Mouse (Mus musculus): ENCODE results near the gene Kti12. TPM values are rescaled to one million over a fixed set of nuclear protein-coding genes. Genes with fewer than 3 reads are reported as not detected.

Gene Kti12
- polyA plus RNA-seq, 1 experiment = 12.1 TPM

GRCm38 (mm10) chr4:108843336-108843735, 4.2 kb upstream of the Kti12 start:
- H3K27ac ChIP-seq (ENCODE audit: control insufficient read depth, insufficient read depth, low read depth, low read length, poor library complexity) = no peak overlapping the region
- H3K4me1 ChIP-seq (ENCODE audit: control insufficient read depth, insufficient read depth, low read length) = no peaks in the 10 kb centered on the region
- no peak overlapping the region for H3K4me3 ChIP-seq (replicated peaks; ENCODE audit: control insufficient read depth, low read depth, low read length)
- TF ChIP-seq CTCF (IDR thresholded peaks at IDR 0.05; ENCODE audit: control insufficient read depth, insufficient read depth, low read length) (no peak), POLR2A (IDR thresholded peaks at IDR 0.05; ENCODE audit: borderline replicate concordance, control insufficient read depth, low read depth, low read length) (no peak)

GRCm38 (mm10) chr4:108845824-108846569, 1.6 kb upstream of the Kti12 start:
- no peak overlapping the region for H3K27ac ChIP-seq (ENCODE audit: control insufficient read depth, insufficient read depth, low read depth, low read length, poor library complexity)
- no peak overlapping the region for H3K4me3 ChIP-seq (replicated peaks; ENCODE audit: control insufficient read depth, low read depth, low read length)
- WGBS = 87% methylated on average over 5 of the region's 5 CpGs
- H3K4me1 ChIP-seq (ENCODE audit: control insufficient read depth, insufficient read depth, low read length) = no peaks in the 10 kb centered on the region
- TF ChIP-seq POLR2A (IDR thresholded peaks at IDR 0.05; ENCODE audit: borderline replicate concordance, control insufficient read depth, low read depth, low read length) = no peak

GRCm38 (mm10) chr4:108848505-108848848, 892 bp downstream of the Kti12 start, which contains the start of gene A730015C16Rik:
TSS of gene A730015C16Rik (minus strand) at chr4:108848619.
- Histone ChIP-seq H3K4me1 (ENCODE audit: control insufficient read depth, insufficient read depth, low read length) (no peaks in the 10 kb centered on the region), H3K4me3 (replicated peaks; ENCODE audit: control insufficient read depth, low read depth, low read length) (peak within 1 kb of the TSS; percentile 100), H3K27ac (ENCODE audit: control insufficient read depth, insufficient read depth, low read depth, low read length, poor library complexity) (peak within 1 kb of the TSS; percentile 92)
- TF ChIP-seq CTCF (IDR thresholded peaks at IDR 0.05; ENCODE audit: control insufficient read depth, insufficient read depth, low read length) (no peak), POLR2A (IDR thresholded peaks at IDR 0.05; ENCODE audit: borderline replicate concordance, control insufficient read depth, low read depth, low read length) (no peak)
- 3% methylated on average over 20 of the region's 20 CpGs for WGBS

GRCm38 (mm10) chr4:108866806-108867205, 19.2 kb downstream of the Kti12 start:
- 69% methylated on average over 7 of the region's 7 CpGs for WGBS
- H3K4me1 ChIP-seq (ENCODE audit: control insufficient read depth, insufficient read depth, low read length) = no peaks in the 10 kb centered on the region; the same call in 1 of the 2 replicates
- TF ChIP-seq POLR2A (IDR thresholded peaks at IDR 0.05; ENCODE audit: borderline replicate concordance, control insufficient read depth, low read depth, low read length) (no peak), CTCF (IDR thresholded peaks at IDR 0.05; ENCODE audit: control insufficient read depth, insufficient read depth, low read length) (no peak)
- no peak overlapping the region for H3K4me3 ChIP-seq (replicated peaks; ENCODE audit: control insufficient read depth, low read depth, low read length)
- no peak overlapping the region for H3K27ac ChIP-seq (ENCODE audit: control insufficient read depth, insufficient read depth, low read depth, low read length, poor library complexity)

DNA sequence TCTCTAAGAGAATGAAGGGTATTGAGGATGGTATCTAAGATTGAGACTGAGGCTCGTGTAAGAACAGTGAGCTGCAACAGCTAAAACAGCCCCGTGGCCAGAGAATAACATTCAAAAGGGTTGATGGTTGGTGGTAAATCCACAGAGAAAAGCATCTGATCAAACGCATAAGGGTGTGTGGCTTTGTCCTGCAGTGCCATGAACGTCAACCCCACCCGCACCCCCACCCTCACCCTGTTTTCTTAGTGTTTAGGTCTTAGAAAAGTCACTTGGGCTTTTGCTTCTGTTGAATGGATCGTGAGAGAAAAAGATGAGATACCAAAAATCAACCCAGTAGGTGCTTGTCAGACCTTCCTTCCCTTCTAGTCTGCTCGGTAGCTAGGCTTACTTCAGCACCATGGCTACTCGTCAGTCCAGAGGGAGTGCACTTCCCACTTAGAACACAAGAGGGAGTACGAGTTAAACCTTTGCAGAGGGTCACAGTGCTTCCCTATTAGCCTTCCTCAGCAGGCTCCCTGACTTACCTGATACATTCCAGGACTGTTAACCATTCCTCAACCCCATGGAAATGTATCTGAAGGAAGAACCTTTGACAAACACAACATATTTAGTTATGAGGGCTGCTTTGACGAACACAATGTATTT, 22.3 kb downstream of the Kti12 start:
- no peak overlapping the region for H3K27ac ChIP-seq (ENCODE audit: control insufficient read depth, insufficient read depth, low read depth, low read length, poor library complexity)
- no peak overlapping the region for H3K4me3 ChIP-seq (replicated peaks; ENCODE audit: control insufficient read depth, low read depth, low read length)
- 38% methylated on average over 10 of the region's 10 CpGs for WGBS
- TF ChIP-seq POLR2A (IDR thresholded peaks at IDR 0.05; ENCODE audit: borderline replicate concordance, control insufficient read depth, low read depth, low read length) = no peak
- peak; percentile 73 for TF ChIP-seq CTCF (IDR thresholded peaks at IDR 0.05; ENCODE audit: control insufficient read depth, insufficient read depth, low read length)
- H3K4me1 ChIP-seq (ENCODE audit: control insufficient read depth, insufficient read depth, low read length) = no peaks in the 10 kb centered on the region

GRCm38 (mm10) chr4:108873746-108874145, 26.2 kb downstream of the Kti12 start:
- TF ChIP-seq POLR2A (IDR thresholded peaks at IDR 0.05; ENCODE audit: borderline replicate concordance, control insufficient read depth, low read depth, low read length) (no peak), CTCF (IDR thresholded peaks at IDR 0.05; ENCODE audit: control insufficient read depth, insufficient read depth, low read length) (no peak)
- H3K4me1 ChIP-seq (ENCODE audit: control insufficient read depth, insufficient read depth, low read length) = no peaks in the 10 kb centered on the region
- no peak overlapping the region for H3K27ac ChIP-seq (ENCODE audit: control insufficient read depth, insufficient read depth, low read depth, low read length, poor library complexity)
- 93% methylated on average over 5 of the region's 5 CpGs for WGBS
- H3K4me3 ChIP-seq (replicated peaks; ENCODE audit: control insufficient read depth, low read depth, low read length) = no peak overlapping the region

- Histone ChIP-seq H3K4me1 (ENCODE audit: control insufficient read depth, insufficient read depth, low read length) (no peaks in the 10 kb centered on the region; the same call in none of the 2 replicates), H3K4me3 (replicated peaks; ENCODE audit: control insufficient read depth, low read depth, low read length) (no peak overlapping the region), H3K27ac (ENCODE audit: control insufficient read depth, insufficient read depth, low read depth, low read length, poor library complexity) (no peak overlapping the region)
- TF ChIP-seq POLR2A (IDR thresholded peaks at IDR 0.05; ENCODE audit: borderline replicate concordance, control insufficient read depth, low read depth, low read length) (no peak), CTCF (IDR thresholded peaks at IDR 0.05; ENCODE audit: control insufficient read depth, insufficient read depth, low read length) (no peak)
- 81% methylated on average over 6 of the region's 6 CpGs for WGBS
These were observed 30.3 kb downstream of the Kti12 start for GRCm38 (mm10) chr4:108877901-108878300.

- no peaks in the 10 kb centered on the region; the same call in none of the 2 replicates for H3K4me1 ChIP-seq (ENCODE audit: control insufficient read depth, insufficient read depth, low read length)
- no peak within 1 kb of the TSS; the same call in 1 of the 2 replicates for H3K27ac ChIP-seq (ENCODE audit: control insufficient read depth, insufficient read depth, low read depth, low read length, poor library complexity)
- peak within 1 kb of the TSS; percentile 18 for H3K4me3 ChIP-seq (replicated peaks; ENCODE audit: control insufficient read depth, low read depth, low read length)
- TF ChIP-seq POLR2A (IDR thresholded peaks at IDR 0.05; ENCODE audit: borderline replicate concordance, control insufficient read depth, low read depth, low read length) = no peak; the same call in 1 of the 2 replicates
- no peak for TF ChIP-seq CTCF (IDR thresholded peaks at IDR 0.05; ENCODE audit: control insufficient read depth, insufficient read depth, low read length)
- 2% methylated on average over 46 of the region's 46 CpGs for WGBS
These were observed 31.6 kb downstream of the Kti12 start, which contains the start of gene Rab3b for GRCm38 (mm10) chr4:108878963-108879822. TSS of gene Rab3b (plus strand) at chr4:108879063.

Measured in bone marrow, adult 2 months (tissue).